Mouse (Mus musculus) midbrain, embryonic 14.5 days (tissue): ENCODE data around the gene Farsb. TPM values are rescaled to one million over a fixed set of nuclear protein-coding genes. Genes with fewer than 3 reads are reported as not detected.

ENCODE experiments used
- ATAC-seq: fragments of 200-750 bp; cut with Nextera tagmentation; 2 replicates; pipeline ENCODE4 v1.8.0; 2017; ENCODE audit warnings: moderate number of reproducible peaks, moderate library complexity; ENCODE audit not compliant: low FRiP score, low TSS enrichment
- DNase-seq: peaks from one replicate; pipeline ENCODE4 v3.0.0-alpha.2; 2015
- H3K27ac ChIP-seq: fragments of 300-500 bp; sonication (generic); replicated peaks from 2 replicates; pipeline ENCODE4 v1.5.1; 2014; ENCODE audit warnings: mild to moderate bottlenecking, low read depth, low read length, moderate library complexity
- H3K27me3 ChIP-seq: fragments of 300-500 bp; sonication (generic); 2 replicates; pipeline ENCODE4 v1.6.1; 2014; ENCODE audit warnings: low read length, control low read depth, mixed read lengths; ENCODE audit not compliant: control insufficient read depth, insufficient read depth
- H3K36me3 ChIP-seq: fragments of 300-500 bp; sonication (generic); 2 replicates; pipeline ENCODE4 v1.6.1; 2014; ENCODE audit warnings: low read length, control low read depth; ENCODE audit not compliant: control insufficient read depth, insufficient read depth
- H3K4me1 ChIP-seq: fragments of 300-500 bp; sonication (generic); 2 replicates; pipeline ENCODE4 v1.6.1; 2014; ENCODE audit warnings: mild to moderate bottlenecking, antibody characterized with exemption, low read length, control low read depth; ENCODE audit not compliant: control insufficient read depth, insufficient read depth
- H3K4me2 ChIP-seq: fragments of 300-500 bp; sonication (generic); 2 replicates; pipeline ENCODE4 v1.6.1; 2014; ENCODE audit warnings: mild to moderate bottlenecking, low read length, moderate library complexity
- H3K4me3 ChIP-seq: fragments of 300-500 bp; sonication (generic); replicated peaks from 2 replicates; pipeline ENCODE4 v1.5.1; 2014; ENCODE audit warnings: low read depth, low read length
- H3K9ac ChIP-seq: fragments of 300-500 bp; sonication (generic); replicated peaks from 2 replicates; pipeline ENCODE4 v1.6.1; 2014; ENCODE audit warnings: mild to moderate bottlenecking, low read length, moderate library complexity
- H3K9me3 ChIP-seq: fragments of 300-500 bp; sonication (generic); 2 replicates; pipeline ENCODE4 v1.6.1; 2016; ENCODE audit warnings: low read length, control low read depth, mixed read lengths; ENCODE audit not compliant: control insufficient read depth
- WGBS: fragments of 180-500 bp; shearing (Covaris S2); extraction: QIAGEN DNeasy Blood & Tissue Kit; methylation state at CpG from one replicate; pipeline ENCODE4 v1.1.7; 2014; 5-methylcytosine and 5-hydroxymethylcytosine counted together
- polyA plus RNA-seq: library from polyadenylated mRNA; unstranded; fragments of >200 nt; fragmentation: Nextera tagmentation; extraction: Ambion mirVana; gene quantifications from 2 replicates; pipeline ENCODE4 v1.2.1, GENCODE M21; 2014

Gene Farsb
- polyA plus RNA-seq, 1 experiment from 2014 or later, result 168 TPM

DNA sequence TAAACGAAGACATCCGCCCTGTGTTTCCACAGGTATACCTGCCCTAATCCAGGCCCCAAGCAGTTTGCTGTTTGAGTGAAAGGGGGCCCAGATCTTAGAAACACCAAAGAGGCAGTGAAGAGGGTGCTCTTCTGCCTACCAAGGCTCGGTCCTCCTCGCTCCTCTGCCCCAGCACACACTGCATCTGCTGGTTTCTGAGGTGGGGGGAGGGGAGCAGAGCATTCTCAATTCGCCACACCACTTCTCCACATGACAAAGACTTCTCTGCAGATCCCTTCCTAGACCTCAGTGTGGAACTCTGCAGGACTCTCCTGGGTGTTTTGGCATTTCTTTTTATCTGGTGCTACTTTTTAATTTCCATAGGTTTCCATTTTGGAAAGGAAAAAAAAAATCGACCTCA lies 93.0 kb downstream of the Farsb start:
- no peak overlapping the region for H3K9ac ChIP-seq
- H3K4me2 ChIP-seq, result no peak overlapping the region
- 32% methylated on average over 6 of the region's 6 CpGs for WGBS
- no peaks in the 10 kb centered on the region for H3K9me3 ChIP-seq
- DNase-seq, result peak; percentile 31
- H3K27me3 ChIP-seq, result no peaks in the 10 kb centered on the region
- no peak overlapping the region for H3K27ac ChIP-seq
- no peak overlapping the region for H3K4me3 ChIP-seq
- no peak for ATAC-seq
- H3K4me1 ChIP-seq, result no peaks in the 10 kb centered on the region
- H3K36me3 ChIP-seq, result no peaks in the 10 kb centered on the region

DNA sequence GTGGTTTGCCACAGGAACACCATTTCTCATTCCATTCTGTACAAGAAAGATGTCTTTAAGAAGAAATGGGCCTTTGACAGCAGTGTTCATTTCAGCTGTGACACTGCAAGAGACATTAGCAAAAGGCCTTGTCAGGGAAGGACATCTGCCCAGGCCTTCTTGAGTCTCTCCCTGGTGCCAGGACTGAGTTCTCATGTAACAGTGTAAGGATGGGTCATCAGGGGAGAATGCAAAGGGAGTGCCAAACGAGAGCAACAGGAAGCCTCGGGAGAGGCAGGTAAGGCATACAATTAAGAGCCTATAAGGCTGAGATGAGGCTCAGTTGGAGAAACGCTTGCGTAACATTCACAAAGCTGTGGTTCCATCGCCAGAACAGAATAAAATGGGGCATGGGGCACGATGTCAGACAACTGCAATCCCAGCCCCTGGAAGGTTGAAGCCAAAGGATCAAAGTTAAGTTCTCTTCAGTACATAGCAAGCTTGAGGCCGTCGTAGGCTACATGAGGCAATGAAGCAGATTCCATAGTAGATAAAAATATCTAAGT lies 93.4 kb downstream of the Farsb start:
- Histone ChIP-seq H3K9ac (no peak overlapping the region), H3K27me3 (no peaks in the 10 kb centered on the region), H3K4me3 (no peak overlapping the region), H3K4me1 (no peaks in the 10 kb centered on the region), H3K4me2 (no peak overlapping the region), H3K27ac (no peak overlapping the region), H3K9me3 (no peaks in the 10 kb centered on the region), H3K36me3 (no peaks in the 10 kb centered on the region)
- DNase-seq (no peak), ATAC-seq (no peak)
- WGBS, result 63% methylated on average over 8 of the region's 8 CpGs

DNA sequence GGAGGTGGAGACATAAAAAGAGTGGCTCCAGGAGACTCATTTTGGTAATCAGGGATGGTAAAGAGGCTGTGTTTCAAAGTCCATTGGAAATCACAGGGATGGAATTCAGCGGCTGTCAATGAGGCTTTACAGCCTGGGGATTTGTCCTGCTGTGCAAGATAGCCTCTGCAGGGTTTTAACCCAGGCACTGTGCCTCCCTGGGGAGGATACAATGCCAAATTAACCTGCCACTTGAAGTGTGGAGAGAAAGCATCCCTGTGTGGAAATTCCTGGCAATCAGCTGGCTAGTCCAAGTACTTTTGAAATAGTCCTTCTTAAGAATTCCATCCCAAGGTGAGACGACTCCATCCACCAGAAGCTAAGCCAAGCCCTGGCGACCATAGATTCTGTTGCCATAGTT lies 99.8 kb downstream of the Farsb start:
- 3% methylated on average over 3 of the region's 3 CpGs for WGBS
- Histone ChIP-seq H3K27ac (no peak overlapping the region), H3K4me1 (no peaks in the 10 kb centered on the region), H3K9ac (no peak overlapping the region), H3K27me3 (no peaks in the 10 kb centered on the region), H3K4me3 (no peak overlapping the region), H3K36me3 (no peaks in the 10 kb centered on the region), H3K9me3 (no peaks in the 10 kb centered on the region), H3K4me2 (no peak overlapping the region)
- no peak for ATAC-seq
- DNase-seq, result no peak

DNA sequence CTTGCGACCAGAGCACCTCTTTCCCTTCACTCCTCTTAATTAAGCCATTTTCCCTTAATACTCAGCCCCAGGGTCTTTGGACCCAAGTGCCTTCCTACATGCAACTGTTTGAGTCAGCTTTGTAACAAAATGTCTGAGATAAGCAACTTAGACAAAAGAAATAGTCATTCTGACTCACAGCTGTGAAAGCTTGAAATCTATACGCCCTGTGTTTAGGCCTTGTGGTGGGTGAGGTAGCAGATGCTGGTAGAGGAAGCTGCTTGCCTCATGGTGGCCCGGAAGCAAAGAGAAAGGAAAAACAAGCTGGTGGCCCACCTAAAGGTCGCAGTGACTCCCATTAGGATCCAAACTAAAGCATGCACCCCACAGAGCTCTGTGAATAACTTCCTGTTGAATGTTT lies 100.8 kb downstream of the Farsb start:
- Histone ChIP-seq H3K4me1 (no peaks in the 10 kb centered on the region), H3K36me3 (no peaks in the 10 kb centered on the region), H3K9ac (no peak overlapping the region), H3K27ac (no peak overlapping the region), H3K9me3 (no peaks in the 10 kb centered on the region), H3K27me3 (no peaks in the 10 kb centered on the region), H3K4me3 (no peak overlapping the region), H3K4me2 (no peak overlapping the region)
- ATAC-seq (no peak), DNase-seq (no peak)
- WGBS, result 51% methylated on average over 4 of the region's 4 CpGs

DNA sequence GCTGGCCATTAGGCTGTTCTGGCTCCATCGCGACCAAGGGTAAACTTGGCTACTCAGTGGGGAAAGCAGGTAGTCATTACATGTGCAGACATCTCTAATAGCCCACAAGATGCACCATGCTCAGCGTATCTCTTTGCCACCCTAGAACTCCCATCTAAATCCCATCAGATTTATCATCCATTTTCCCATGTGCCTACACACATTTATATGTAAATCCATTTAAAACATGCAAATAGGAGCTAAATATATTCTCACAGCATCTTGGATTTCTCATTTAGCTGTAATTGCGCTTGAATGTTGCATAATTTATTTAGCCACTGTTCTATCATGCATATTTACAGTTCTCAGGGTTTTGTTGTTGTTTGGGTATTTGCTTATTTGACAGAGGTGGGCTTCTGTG lies 107.7 kb downstream of the Farsb start:
- H3K36me3 ChIP-seq, result no peaks in the 10 kb centered on the region
- ATAC-seq, result no peak
- no peak overlapping the region for H3K4me2 ChIP-seq
- H3K9ac ChIP-seq, result no peak overlapping the region
- no peaks in the 10 kb centered on the region for H3K9me3 ChIP-seq
- no peak for DNase-seq
- no peak overlapping the region for H3K27ac ChIP-seq
- H3K4me3 ChIP-seq, result no peak overlapping the region
- no peaks in the 10 kb centered on the region for H3K4me1 ChIP-seq
- WGBS, result 81% methylated on average over 4 of the region's 4 CpGs
- no peaks in the 10 kb centered on the region for H3K27me3 ChIP-seq

DNA sequence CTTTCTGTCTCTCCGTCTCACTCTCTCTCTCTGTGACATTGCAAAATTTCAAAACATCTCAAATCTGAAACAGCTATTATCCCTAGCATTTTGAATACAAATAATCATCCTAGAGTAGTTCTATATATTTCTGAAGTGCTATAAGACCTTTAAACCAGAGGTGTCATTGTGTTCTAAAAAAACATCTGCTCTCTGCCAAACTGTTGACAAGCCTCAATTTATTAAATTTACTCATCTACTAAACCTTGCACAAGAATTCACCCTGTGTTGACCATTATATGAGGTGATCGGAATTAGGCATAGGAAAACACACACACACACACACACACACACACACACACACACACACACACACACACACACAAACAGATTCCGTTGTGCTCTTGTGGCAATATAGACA lies 113.6 kb downstream of the Farsb start:
- no peak overlapping the region for H3K9ac ChIP-seq
- H3K9me3 ChIP-seq, result no peaks in the 10 kb centered on the region
- 94% methylated on average over 3 of the region's 3 CpGs for WGBS
- no peaks in the 10 kb centered on the region for H3K27me3 ChIP-seq
- no peaks in the 10 kb centered on the region; the same call in 1 of the 2 replicates for H3K4me1 ChIP-seq
- no peak for DNase-seq
- no peak overlapping the region for H3K4me2 ChIP-seq
- H3K27ac ChIP-seq, result no peak overlapping the region
- H3K36me3 ChIP-seq, result no peaks in the 10 kb centered on the region
- no peak overlapping the region for H3K4me3 ChIP-seq
- no peak for ATAC-seq

DNA sequence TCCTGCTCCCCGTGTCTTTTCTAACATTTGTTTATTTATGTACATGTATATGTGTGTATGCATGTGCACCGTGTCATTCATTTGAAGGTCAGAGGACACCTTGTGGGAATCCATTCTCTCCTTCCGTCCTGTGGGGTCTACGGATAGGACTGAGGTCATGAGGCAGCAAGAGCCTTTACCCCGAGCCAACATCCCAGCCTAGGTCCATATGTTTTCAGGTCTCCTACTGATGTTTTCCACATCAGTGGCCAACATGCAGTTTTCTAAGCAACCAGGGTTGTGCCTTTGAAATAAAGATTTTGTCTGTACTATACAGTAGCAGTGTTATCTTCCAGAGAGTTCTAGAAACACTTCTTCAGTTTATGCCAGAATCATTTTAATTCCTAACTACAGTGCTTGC lies 114.9 kb downstream of the Farsb start:
- Histone ChIP-seq H3K36me3 (no peaks in the 10 kb centered on the region), H3K4me2 (no peak overlapping the region), H3K4me3 (no peak overlapping the region), H3K9me3 (no peaks in the 10 kb centered on the region), H3K27ac (no peak overlapping the region), H3K27me3 (no peaks in the 10 kb centered on the region), H3K9ac (no peak overlapping the region), H3K4me1 (no peaks in the 10 kb centered on the region; the same call in 1 of the 2 replicates)
- 94% methylated on average over 5 of the region's 5 CpGs for WGBS
- DNase-seq, result no peak
- no peak for ATAC-seq

DNA sequence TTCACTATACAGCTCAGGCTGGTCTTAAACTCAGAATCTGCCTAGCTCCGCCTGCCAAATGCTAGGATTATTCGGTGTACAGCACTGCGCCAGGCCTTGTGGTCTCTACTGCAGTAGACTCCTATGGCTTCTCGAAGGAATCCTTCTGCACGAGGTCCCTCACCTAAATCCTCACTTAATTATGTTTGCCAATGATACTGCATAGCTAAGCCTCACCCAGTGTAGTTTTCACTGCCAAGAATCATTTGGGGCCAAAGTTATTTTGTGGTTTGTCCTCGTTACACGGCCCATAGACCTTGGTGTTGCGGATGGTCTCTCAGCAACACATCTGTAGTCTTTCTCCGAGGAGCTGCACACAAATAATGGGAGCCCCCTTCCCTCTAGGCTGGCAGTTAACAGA lies 116.4 kb downstream of the Farsb start:
- Histone ChIP-seq H3K9ac (no peak overlapping the region), H3K4me1 (no peaks in the 10 kb centered on the region; the same call in 1 of the 2 replicates), H3K36me3 (no peaks in the 10 kb centered on the region), H3K27ac (no peak overlapping the region), H3K4me3 (no peak overlapping the region), H3K4me2 (no peak overlapping the region), H3K9me3 (no peaks in the 10 kb centered on the region), H3K27me3 (no peaks in the 10 kb centered on the region)
- DNase-seq (no peak), ATAC-seq (no peak)
- 96% methylated on average over 9 of the region's 9 CpGs for WGBS

DNA sequence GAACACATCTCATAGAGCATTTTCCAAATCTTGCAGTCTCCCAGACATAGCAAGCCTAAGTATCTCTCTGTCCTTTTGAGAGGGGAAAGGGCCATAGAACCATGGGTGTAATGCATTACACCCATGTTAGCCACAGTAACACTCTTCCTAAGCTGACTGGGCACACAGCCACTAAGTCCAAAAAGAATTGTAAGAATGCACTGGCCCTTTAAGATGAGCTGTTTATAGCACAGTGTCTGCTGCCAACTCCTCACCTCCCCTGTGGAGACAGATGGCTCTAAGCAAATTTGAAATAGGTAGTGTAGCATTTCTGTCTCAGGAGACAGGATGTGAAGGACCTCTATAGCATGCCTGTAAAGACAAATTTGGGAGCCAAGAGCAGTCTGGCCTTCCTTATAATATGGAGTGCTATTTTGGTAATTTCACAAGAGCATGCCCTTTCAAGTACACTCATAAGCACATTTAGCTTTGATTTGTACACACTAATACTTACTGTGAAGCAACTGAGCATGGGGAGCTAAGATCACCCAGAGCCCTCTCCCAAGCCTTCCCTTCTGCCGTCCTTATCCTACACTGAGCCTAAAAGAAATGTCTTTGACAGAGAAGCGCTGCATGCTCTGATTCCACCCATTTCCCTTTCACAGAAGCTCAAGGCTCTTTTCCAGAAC lies 117.0 kb downstream of the Farsb start:
- no peak overlapping the region for H3K4me2 ChIP-seq
- no peaks in the 10 kb centered on the region for H3K27me3 ChIP-seq
- H3K9ac ChIP-seq, result no peak overlapping the region
- no peak overlapping the region for H3K4me3 ChIP-seq
- no peaks in the 10 kb centered on the region for H3K9me3 ChIP-seq
- ATAC-seq, result no peak
- no peaks in the 10 kb centered on the region for H3K36me3 ChIP-seq
- H3K4me1 ChIP-seq, result peaks cover 4% of the 10 kb centered on the region; the same call in 1 of the 2 replicates
- DNase-seq, result peak; percentile 67
- WGBS, result 87% methylated on average over 2 of the region's 2 CpGs
- H3K27ac ChIP-seq, result no peak overlapping the region
